Mouse (Mus musculus): ENCODE measurements at regions not wholly inside any gene's neighbourhood (a gene's known extent, or its start where the extent isn't known, plus 50 kb on each side); places are given as distances from the start of the nearest gene placed in this dataset.

DNA sequence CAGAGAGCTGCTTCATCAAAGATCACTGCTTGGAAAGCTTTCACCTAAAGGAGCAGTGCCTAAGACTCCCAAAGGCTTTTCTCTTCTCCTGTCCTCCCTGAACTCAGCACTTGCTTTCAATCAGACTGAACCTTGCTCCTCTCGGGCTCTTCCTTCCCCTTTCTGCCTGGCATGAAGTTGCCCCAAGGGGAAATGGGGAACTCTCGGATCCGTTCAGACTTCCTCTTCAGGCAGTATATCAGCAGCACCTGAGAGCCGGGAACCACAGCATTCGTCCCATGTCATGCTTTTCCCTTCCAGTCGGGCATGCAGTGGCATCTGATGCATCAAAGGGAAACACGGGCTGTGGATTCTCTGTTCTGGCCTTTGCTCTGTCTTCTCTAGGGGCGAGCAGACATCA is 347.3 kb downstream of the Bmper start:
- no peak for TF ChIP-seq EP300 (IDR thresholded peaks at IDR 0.05; ENCODE audit: insufficient read depth, low read depth, low read length)
- no peak for TF ChIP-seq CTCF (IDR thresholded peaks at IDR 0.05; ENCODE audit: low read depth, low read length)
- TF ChIP-seq POLR2A (IDR thresholded peaks at IDR 0.05; ENCODE audit: insufficient read depth, low read length), result no peak

All from ES-Bruce4 (cell line).